Mouse (Mus musculus) lung, adult 2 months (tissue): ENCODE measurements around the gene Prpf4.

ENCODE experiments used
- CTCF ChIP-seq: fragments of 200-500 bp; IDR thresholded peaks from 2 replicates; pipeline ENCODE4 v1.5.1; 2011; ENCODE audit warnings: mild to moderate bottlenecking, low read length, control low read depth; ENCODE audit not compliant: insufficient read depth
- POLR2A ChIP-seq: fragments of 200-500 bp; IDR thresholded peaks from 2 replicates; pipeline ENCODE4 v1.6.1; 2011; ENCODE audit warnings: low read depth, mild to moderate bottlenecking, control low read depth, low read length, borderline replicate concordance; ENCODE audit errors: extremely low read depth

DNA sequence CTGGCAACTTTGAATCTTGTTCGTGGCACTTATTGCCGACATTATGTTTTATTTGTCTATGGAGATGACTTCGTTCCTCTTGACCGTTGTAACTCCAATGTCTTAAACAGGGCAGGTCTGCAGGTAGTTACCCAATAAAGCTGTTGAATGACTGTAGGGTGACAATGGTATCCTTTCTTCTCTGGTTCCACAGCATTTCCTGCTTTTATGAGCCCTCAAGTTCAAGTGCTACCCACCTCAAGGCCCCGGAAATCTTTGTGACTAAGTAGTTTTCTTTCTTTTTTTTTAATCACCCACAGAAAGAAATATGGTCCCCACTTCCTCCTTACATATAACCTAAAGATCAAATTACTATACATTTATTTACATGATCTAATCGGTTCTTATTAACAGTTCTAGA is 67.2 kb downstream of the Prpf4 start:
- TF ChIP-seq POLR2A (no peak), CTCF (no peak)
